ENCODE assay signal across 10 mouse cellular contexts in the genomic region with DNA sequence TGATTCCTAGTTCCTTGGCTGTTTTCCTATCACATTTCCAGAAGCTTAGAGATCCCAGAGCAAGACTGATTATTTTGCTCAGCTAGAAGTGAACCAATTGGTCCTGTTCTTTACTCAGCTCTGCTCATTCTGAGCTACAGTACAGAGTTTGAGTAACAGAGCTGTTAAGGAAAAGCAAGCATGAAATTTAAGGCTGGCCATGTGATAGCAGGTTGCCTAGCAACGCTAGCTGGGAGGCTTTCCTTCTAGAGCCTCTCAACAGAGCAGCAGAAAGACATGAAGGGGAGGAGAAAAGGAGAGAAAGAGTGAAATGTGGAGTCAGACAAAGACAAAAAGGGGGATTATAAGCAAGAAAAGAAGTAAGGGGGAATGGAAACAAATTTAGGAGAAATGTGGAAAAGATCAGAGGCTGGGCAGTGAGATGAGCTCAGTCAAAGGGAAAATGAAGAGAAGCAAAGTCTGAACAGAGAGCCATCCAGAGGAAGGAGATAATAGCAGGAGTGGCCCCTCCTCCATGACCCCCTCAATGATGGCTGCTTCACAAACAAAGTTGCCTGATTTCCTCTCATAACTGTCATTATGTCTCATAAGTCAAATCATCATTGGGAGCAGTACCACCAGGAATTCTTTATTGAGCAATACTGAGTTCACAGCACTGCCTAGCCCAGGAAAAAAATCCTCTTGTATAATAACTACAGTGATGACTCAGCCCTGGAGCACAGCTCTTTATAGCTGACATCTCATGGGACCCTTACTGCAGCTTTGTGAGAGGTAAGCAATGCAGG. TPM values are rescaled to one million over a fixed set of nuclear protein-coding genes. Genes with fewer than 3 reads are reported as not detected.
DNase-seq lines count a peak whose midpoint lies in the region; ATAC-seq lines count a peak whose summit lies in the region.
"Had no signal": no experiment of that assay in that cellular context is flagged by ENCODE, and none has a peak within 500 bp of the region (broad histone marks: within the 10 kb centered on the region; RNA-seq: fewer than 3 reads in every experiment).

No protein-coding gene starts in this region.

- no peaks in the 10 kb centered on the region for H3K4me1 ChIP-seq in kidney, embryonic 16.5 days (ENCODE audit: insufficient read depth, low read length)
- no peaks in the 10 kb centered on the region; the same call in 1 of the 2 replicates for H3K4me1 ChIP-seq in forebrain, embryonic 16.5 days (replicated peaks; ENCODE audit: control insufficient read depth, insufficient read depth, low read length)
- H3K4me1 ChIP-seq: heart, embryonic 12.5 days had no signal

- no peak overlapping the region for H3K27ac ChIP-seq in kidney, embryonic 16.5 days (ENCODE audit: low read length)
- no peak overlapping the region for H3K27ac ChIP-seq in forebrain, embryonic 16.5 days (ENCODE audit: low read length)
- H3K27ac ChIP-seq: liver, embryonic 14.5 days had no signal

- H3K27me3 ChIP-seq in kidney, embryonic 16.5 days (ENCODE audit: insufficient read depth, low read length) = no peaks in the 10 kb centered on the region; the same call in 1 of the 2 replicates
- no peaks in the 10 kb centered on the region for H3K27me3 ChIP-seq in forebrain, embryonic 16.5 days (replicated peaks; ENCODE audit: control insufficient read depth, insufficient read depth, low read length)
- H3K27me3 ChIP-seq: heart, embryonic 12.5 days had no signal

- H3K4me3 ChIP-seq in kidney, embryonic 16.5 days (ENCODE audit: low read length) = no peak overlapping the region
- H3K4me3 ChIP-seq in forebrain, embryonic 16.5 days (replicated peaks; ENCODE audit: low read length) = no peak overlapping the region
- H3K4me3 ChIP-seq: heart, embryonic 12.5 days had no signal

- peak; percentile 59; the same call in 1 of the 2 replicates for ATAC-seq in kidney, embryonic 16.5 days (ENCODE audit: low FRiP score, low TSS enrichment)
- ATAC-seq in forebrain, embryonic 16.5 days = peak; percentile 98
- no peak for ATAC-seq in megakaryocyte, adult 5-6 weeks (ENCODE audit: poor library complexity, severe bottlenecking)

- intact Hi-C loops in left cerebral cortex, postnatal 10 days (cut with DNase I) = no loop called here

- H3K4me2 ChIP-seq in kidney, embryonic 16.5 days (replicated peaks; ENCODE audit: low read depth, low read length) = no peak overlapping the region
- H3K4me2 ChIP-seq in forebrain, embryonic 16.5 days (ENCODE audit: low read length) = no peak overlapping the region
- H3K4me2 ChIP-seq: heart, embryonic 12.5 days had no signal

- DNase-seq in kidney, postnatal 36 days = no peak
- DNase-seq in left cerebral cortex, postnatal 10 days (ENCODE audit: extremely low spot score in 1 of 2, low spot score in 2 of 2) = peak; percentile 18 to 34
- DNase-seq in right cerebral cortex, postnatal 10 days (ENCODE audit: low spot score in 2 of 2) = peak; percentile 55 to 60
- DNase-seq in ovary, postnatal 14 days (ENCODE audit: low spot score) = no peak
- no peak for DNase-seq in heart, adult 18-20 months

- H3K9ac ChIP-seq in kidney, embryonic 16.5 days (replicated peaks; ENCODE audit: low read length) = no peak overlapping the region
- H3K9ac ChIP-seq in forebrain, embryonic 16.5 days (replicated peaks; ENCODE audit: low read depth, low read length) = no peak overlapping the region
- H3K9ac ChIP-seq: heart, embryonic 12.5 days; liver, embryonic 14.5 days had no signal

- WGBS in kidney, embryonic 16.5 days = 26% methylated on average over 1 of the region's 1 CpGs
- 19% methylated on average over 1 of the region's 1 CpGs for WGBS in forebrain, embryonic 16.5 days

- no peaks in the 10 kb centered on the region for H3K9me3 ChIP-seq in kidney, embryonic 16.5 days (ENCODE audit: low read length)
- no peaks in the 10 kb centered on the region for H3K9me3 ChIP-seq in forebrain, embryonic 16.5 days (ENCODE audit: control insufficient read depth, low read length)
- H3K9me3 ChIP-seq: heart, embryonic 12.5 days had no signal

- no peaks in the 10 kb centered on the region for H3K36me3 ChIP-seq in kidney, embryonic 16.5 days (ENCODE audit: insufficient read depth, low read length)
- no peaks in the 10 kb centered on the region for H3K36me3 ChIP-seq in forebrain, embryonic 16.5 days (ENCODE audit: control insufficient read depth, insufficient read depth)
- H3K36me3 ChIP-seq: heart, embryonic 12.5 days had no signal

RNA-seq across cellular contexts. Expression of gene Gabrq, which starts 36.0 kb away (rescaled TPM):
- 0.17 and 0.22 TPM in 2 replicates for polyA plus RNA-seq in kidney, embryonic 16.5 days (2015; fragmentation: Nextera tagmentation; extraction: Ambion mirVana)
- polyA plus RNA-seq in forebrain, embryonic 16.5 days (2015; fragmentation: Nextera tagmentation; extraction: Ambion mirVana) = 1.4 and 2.5 TPM in 2 replicates
- 1 to 10 TPM; 4.5 to 4.6 TPM for total RNA-seq in left cerebral cortex, postnatal 10 days (2021)
- total RNA-seq in heart, adult 18-20 months (2021) = not detected
- total RNA-seq in megakaryocyte, adult 5-6 weeks (2015) = not detected in 2 replicates
- not detected in 2 replicates for total RNA-seq in megakaryocyte, adult 5-6 weeks (2017)
- polyA plus RNA-seq: heart, embryonic 12.5 days had no signal

Comparison
In these comparisons a context has a peak if more than half of its experiments do, and no peak if none do; other contexts are left out.
1. DNase-seq: peak in left cerebral cortex, postnatal 10 days (2 of 2) and right cerebral cortex, postnatal 10 days (2 of 2); none in kidney, postnatal 36 days (0 of 2), ovary, postnatal 14 days (single experiment) and heart, adult 18-20 months (0 of 2).
2. RNA of gene Gabrq, which starts 36.0 kb away (total RNA-seq): 4.5 to 4.6 TPM in left cerebral cortex, postnatal 10 days; not detected in heart, adult 18-20 months and not detected in megakaryocyte, adult 5-6 weeks; every median in the first group is over 4 times any median in the second.